Mouse (Mus musculus): Measurements from ENCODE around the gene Gtf3c3. TPM values are rescaled to one million over a fixed set of nuclear protein-coding genes. Genes with fewer than 3 reads are reported as not detected.

Gtf3c3 gene
- total RNA-seq, 2 experiments from 2014 or later, result 16.7 to 17.7 TPM

Other genes with a start within 250 kb of the Gtf3c3 start
- 10 to 100 TPM; 12.2 to 19.4 TPM for gene Hecw2, start 243.8 kb downstream of the Gtf3c3 start, total RNA-seq (2021)
- gene Ccdc150, start 188.3 kb downstream of the Gtf3c3 start, total RNA-seq (2021), result under 1 TPM; 0.60 to 0.79 TPM
- gene Pgap1, start 118.7 kb upstream of the Gtf3c3 start, total RNA-seq (2021), result 1 to 10 TPM; 4.8 to 6.8 TPM